Mouse (Mus musculus) heart, postnatal 0 days (tissue): ENCODE data around the gene Poln. TPM values are rescaled to one million over a fixed set of nuclear protein-coding genes. Genes with fewer than 3 reads are reported as not detected.

ENCODE experiments used
- ATAC-seq: fragments of 200-750 bp; cut with Nextera tagmentation; 2 replicates; pipeline ENCODE4 v1.8.0; 2017; ENCODE audit warnings: low read depth, moderate number of reproducible peaks, moderate library complexity; ENCODE audit not compliant: insufficient read depth
- DNase-seq: peaks from one replicate; pipeline ENCODE4 v3.0.0-alpha.2; 2016; ENCODE audit warnings: low spot score
- H3K27ac ChIP-seq: fragments of 300-500 bp; sonication (generic); 2 replicates; pipeline ENCODE4 v1.5.1; 2014; ENCODE audit warnings: low read depth, mild to moderate bottlenecking
- H3K27me3 ChIP-seq: fragments of 300-500 bp; sonication (generic); 2 replicates; pipeline ENCODE4 v1.6.1; 2014; ENCODE audit warnings: low read length, mixed read lengths; ENCODE audit not compliant: control insufficient read depth, insufficient read depth
- H3K36me3 ChIP-seq: fragments of 300-500 bp; sonication (generic); replicated peaks from 2 replicates; pipeline ENCODE4 v1.6.1; 2014; ENCODE audit warnings: low read length, mixed read lengths; ENCODE audit not compliant: control insufficient read depth, insufficient read depth
- H3K4me1 ChIP-seq: fragments of 300-500 bp; sonication (generic); 2 replicates; pipeline ENCODE4 v1.6.1; 2014; ENCODE audit warnings: antibody characterized with exemption; ENCODE audit not compliant: control insufficient read depth, insufficient read depth
- H3K4me2 ChIP-seq: fragments of 300-500 bp; sonication (generic); 2 replicates; pipeline ENCODE4 v1.6.1; 2014; ENCODE audit warnings: low read depth, mild to moderate bottlenecking, low read length, moderate library complexity
- H3K4me3 ChIP-seq: fragments of 300-500 bp; sonication (generic); 2 replicates; pipeline ENCODE4 v1.5.1; 2014; ENCODE audit warnings: low read depth, low read length
- H3K9ac ChIP-seq: fragments of 300-500 bp; sonication (generic); replicated peaks from 2 replicates; pipeline ENCODE4 v1.6.1; 2014; ENCODE audit warnings: low read depth, low read length, mixed read lengths
- H3K9me3 ChIP-seq: fragments of 300-500 bp; sonication (generic); replicated peaks from 2 replicates; pipeline ENCODE4 v1.6.1; 2016; ENCODE audit warnings: low read length; ENCODE audit not compliant: control insufficient read depth
- CTCF ChIP-seq: IDR thresholded peaks from 2 replicates; pipeline ENCODE4 v1.5.1; 2016; ENCODE audit warnings: antibody characterized with exemption, control low read depth, low read depth
- EP300 ChIP-seq: IDR thresholded peaks from 2 replicates; pipeline ENCODE4 v1.6.1; 2016; ENCODE audit warnings: antibody characterized with exemption, low read depth
- WGBS: fragments of 180-500 bp; shearing (Covaris S2); extraction: QIAGEN DNeasy Blood & Tissue Kit; methylation state at CpG from one replicate; pipeline ENCODE4 v1.1.7; 2014; 5-methylcytosine and 5-hydroxymethylcytosine counted together
- polyA plus RNA-seq: library from polyadenylated mRNA; unstranded; fragments of >200 nt; fragmentation: Nextera tagmentation; extraction: Ambion mirVana; gene quantifications from 2 replicates; pipeline ENCODE4 v1.2.1, GENCODE M21; 2015
- total RNA-seq: library from RNA; depleted of rRNA; stranded (reverse); fragments of >200 nt; gene quantifications from 2 replicates; pipeline ENCODE4 v1.2.3, GENCODE M21; 2014; ENCODE audit warnings: low replicate concordance; rRNA removed

The Poln gene
- total and polyA plus RNA-seq, 2 experiments from 2014 or later = 1.3 TPM; not detected in 1

- peak overlapping the region; percentile 22; the same call in 1 of the 2 replicates for H3K27ac ChIP-seq
- no peaks in the 10 kb centered on the region for H3K27me3 ChIP-seq
- H3K4me1 ChIP-seq = no peaks in the 10 kb centered on the region
- WGBS = 48% methylated on average over 4 of the region's 4 CpGs
- H3K4me3 ChIP-seq = no peak overlapping the region
- peak; percentile 71 for ATAC-seq
- H3K9me3 ChIP-seq = peaks cover 11% of the 10 kb centered on the region; the same call in 1 of the 2 replicates
- no peak overlapping the region for H3K4me2 ChIP-seq
- DNase-seq = peak; percentile 58
- H3K9ac ChIP-seq = no peak overlapping the region
- no peaks in the 10 kb centered on the region for H3K36me3 ChIP-seq
- TF ChIP-seq EP300 (no peak), CTCF (no peak)
These were observed 209.9 kb downstream of the Poln start for GRCm38 (mm10) chr5:33959382-33959781.

Other genes with a start within 250 kb of the Poln start
- 16.1 and 20.6 TPM in 2 replicates for gene Nelfa, start 233.0 kb downstream of the Poln start, total RNA-seq
- gene Nelfa, start 233.0 kb downstream of the Poln start, polyA plus RNA-seq = 18.1 and 18.9 TPM in 2 replicates
- 5.6 and 40.2 TPM in 2 replicates for gene Gm1673, start 186.0 kb downstream of the Poln start, total RNA-seq
- gene Gm1673, start 186.0 kb downstream of the Poln start, polyA plus RNA-seq = 37.3 and 40.8 TPM in 2 replicates
- gene Nat8l, start 173.5 kb downstream of the Poln start, total RNA-seq = 1.9 and 4.3 TPM in 2 replicates
- 0.29 and 0.33 TPM in 2 replicates for gene Nat8l, start 173.5 kb downstream of the Poln start, polyA plus RNA-seq
- gene Haus3, start 79 bp upstream of the Poln start, total RNA-seq = 5.6 and 17.9 TPM in 2 replicates
- 11.4 and 11.6 TPM in 2 replicates for gene Haus3, start 79 bp upstream of the Poln start, polyA plus RNA-seq
- 104 and 114 TPM in 2 replicates for gene Mxd4, start 18.3 kb upstream of the Poln start, total RNA-seq
- gene Mxd4, start 18.3 kb upstream of the Poln start, polyA plus RNA-seq = 22.5 and 24.5 TPM in 2 replicates
- gene Zfyve28, start 119.0 kb upstream of the Poln start, total RNA-seq = 0.04 and 0.89 TPM in 2 replicates
- 0.16 and 0.19 TPM in 2 replicates for gene Zfyve28, start 119.0 kb upstream of the Poln start, polyA plus RNA-seq
- gene Cfap99, start 119.2 kb upstream of the Poln start, total RNA-seq = not detected in 2 replicates
- not detected in 2 replicates for gene Cfap99, start 119.2 kb upstream of the Poln start, polyA plus RNA-seq
- 82.5 and 85.8 TPM in 2 replicates for gene Rnf4, start 166.8 kb upstream of the Poln start, total RNA-seq
- 55.3 and 61.1 TPM in 2 replicates for gene Rnf4, start 166.8 kb upstream of the Poln start, polyA plus RNA-seq
- gene Fam193a, start 200.5 kb upstream of the Poln start, total RNA-seq = 31.0 and 44.3 TPM in 2 replicates
- 5.4 TPM in 2 replicates for gene Fam193a, start 200.5 kb upstream of the Poln start, polyA plus RNA-seq